Mouse (Mus musculus): ENCODE data around the gene Mob3b. TPM values are rescaled to one million over a fixed set of nuclear protein-coding genes. Genes with fewer than 3 reads are reported as not detected.

Gene Mob3b
- polyA plus RNA-seq, 1 experiment: 0.12 TPM

GRCm38 (mm10) chr4:35192725-35193124 lies 35.4 kb upstream of the Mob3b start:
- H3K79me2 ChIP-seq (ENCODE audit: control insufficient read depth, insufficient read depth): no peaks in the 10 kb centered on the region
- no peak overlapping the region for H3K4me2 ChIP-seq (ENCODE audit: low read depth)
- no peaks in the 10 kb centered on the region for H3K27me3 ChIP-seq (ENCODE audit: control insufficient read depth, insufficient read depth, insufficient read length)
- H3K4me3 ChIP-seq: no peak overlapping the region
- H3ac ChIP-seq (ENCODE audit: control insufficient read depth, insufficient read length): no peak overlapping the region
- peaks cover 21% of the 10 kb centered on the region for H3K36me3 ChIP-seq (ENCODE audit: control insufficient read depth, insufficient read depth)
- TF ChIP-seq MYOD1 (IDR thresholded peaks at IDR 0.05; ENCODE audit: control insufficient read depth in 1 of 3, insufficient read length in 2 of 3, low read depth in 2 of 3): no peak
- no peak for TF ChIP-seq MAX (IDR thresholded peaks at IDR 0.05; ENCODE audit: low read depth)
- TF ChIP-seq E2F4 (IDR thresholded peaks at IDR 0.05; ENCODE audit: insufficient read depth): no peak
- TF ChIP-seq POLR2A (IDR thresholded peaks at IDR 0.05; ENCODE audit: insufficient read length, low read depth): no peak
- TF ChIP-seq REST (IDR thresholded peaks at IDR 0.05; ENCODE audit: insufficient read depth, insufficient read length): no peak
- TF ChIP-seq SRF (IDR thresholded peaks at IDR 0.05; ENCODE audit: control insufficient read depth, insufficient read length, low read depth): no peak
- no peak for TF ChIP-seq TCF12 (IDR thresholded peaks at IDR 0.05; ENCODE audit: insufficient read depth, poor library complexity, severe bottlenecking)
- TF ChIP-seq TCF3 (IDR thresholded peaks at IDR 0.05; ENCODE audit: insufficient read length, low read depth): no peak
- TF ChIP-seq MYOG (IDR thresholded peaks at IDR 0.05; ENCODE audit: control insufficient read depth in 1 of 3, insufficient read depth in 1 of 3, insufficient read length in 2 of 3, low read depth in 2 of 3): no peak
- TF ChIP-seq USF1 (IDR thresholded peaks at IDR 0.05; ENCODE audit: low read depth): no peak
- no peak for TF ChIP-seq POLR2AphosphoS2 (IDR thresholded peaks at IDR 0.05; ENCODE audit: insufficient read length, low read depth)
- no peak for TF ChIP-seq CEBPB (IDR thresholded peaks at IDR 0.05; ENCODE audit: insufficient read depth, poor library complexity, severe bottlenecking)

GRCm38 (mm10) chr4:35189794-35190193 lies 32.5 kb upstream of the Mob3b start:
- no peaks in the 10 kb centered on the region for H3K79me2 ChIP-seq (ENCODE audit: control insufficient read depth, insufficient read depth)
- H3K4me3 ChIP-seq: no peak overlapping the region
- H3ac ChIP-seq (ENCODE audit: control insufficient read depth, insufficient read length): no peak overlapping the region
- no peak overlapping the region for H3K4me2 ChIP-seq (ENCODE audit: low read depth)
- no peaks in the 10 kb centered on the region for H3K27me3 ChIP-seq (ENCODE audit: control insufficient read depth, insufficient read depth, insufficient read length)
- TF ChIP-seq USF1 (IDR thresholded peaks at IDR 0.05; ENCODE audit: low read depth) (no peak), MYOD1 (IDR thresholded peaks at IDR 0.05; ENCODE audit: control insufficient read depth in 1 of 3, insufficient read length in 2 of 3, low read depth in 2 of 3) (peak in 1 of 3 experiments; percentile 47)
- peaks cover 17% of the 10 kb centered on the region for H3K36me3 ChIP-seq (ENCODE audit: control insufficient read depth, insufficient read depth)

GRCm38 (mm10) chr4:35187617-35188326 lies 30.5 kb upstream of the Mob3b start:
- no peak for TF ChIP-seq CEBPB (IDR thresholded peaks at IDR 0.05; ENCODE audit: insufficient read depth, poor library complexity, severe bottlenecking)
- TF ChIP-seq MAX (IDR thresholded peaks at IDR 0.05; ENCODE audit: low read depth): no peak
- TF ChIP-seq POLR2A (IDR thresholded peaks at IDR 0.05; ENCODE audit: insufficient read length, low read depth): no peak
- no peak for TF ChIP-seq MYOD1 (IDR thresholded peaks at IDR 0.05; ENCODE audit: control insufficient read depth in 1 of 3, insufficient read length in 2 of 3, low read depth in 2 of 3)
- TF ChIP-seq SRF (IDR thresholded peaks at IDR 0.05; ENCODE audit: control insufficient read depth, insufficient read length, low read depth): no peak
- TF ChIP-seq TCF3 (IDR thresholded peaks at IDR 0.05; ENCODE audit: insufficient read length, low read depth): no peak
- TF ChIP-seq POLR2AphosphoS2 (IDR thresholded peaks at IDR 0.05; ENCODE audit: insufficient read length, low read depth): no peak
- TF ChIP-seq TCF12 (IDR thresholded peaks at IDR 0.05; ENCODE audit: insufficient read depth, poor library complexity, severe bottlenecking): no peak
- no peak for TF ChIP-seq REST (IDR thresholded peaks at IDR 0.05; ENCODE audit: insufficient read depth, insufficient read length)
- TF ChIP-seq E2F4 (IDR thresholded peaks at IDR 0.05; ENCODE audit: insufficient read depth): no peak
- TF ChIP-seq MYOG (IDR thresholded peaks at IDR 0.05; ENCODE audit: control insufficient read depth in 1 of 3, insufficient read depth in 1 of 3, insufficient read length in 2 of 3, low read depth in 2 of 3): no peak
- no peak for TF ChIP-seq USF1 (IDR thresholded peaks at IDR 0.05; ENCODE audit: low read depth)
- Histone ChIP-seq H3K4me3 (no peak overlapping the region), H3K36me3 (ENCODE audit: control insufficient read depth, insufficient read depth) (peaks cover 8% of the 10 kb centered on the region)

GRCm38 (mm10) chr4:35177926-35178645 lies 20.8 kb upstream of the Mob3b start:
- Histone ChIP-seq H3K4me2 (ENCODE audit: low read depth) (no peak overlapping the region), H3K36me3 (ENCODE audit: control insufficient read depth, insufficient read depth) (no peaks in the 10 kb centered on the region), H3K27me3 (ENCODE audit: control insufficient read depth, insufficient read depth, insufficient read length) (no peaks in the 10 kb centered on the region), H3ac (ENCODE audit: control insufficient read depth, insufficient read length) (no peak overlapping the region), H3K79me2 (ENCODE audit: control insufficient read depth, insufficient read depth) (no peaks in the 10 kb centered on the region), H3K4me3 (no peak overlapping the region)
- TF ChIP-seq E2F4 (IDR thresholded peaks at IDR 0.05; ENCODE audit: insufficient read depth): no peak
- no peak for TF ChIP-seq POLR2A (IDR thresholded peaks at IDR 0.05; ENCODE audit: insufficient read length, low read depth)
- no peak for TF ChIP-seq MAX (IDR thresholded peaks at IDR 0.05; ENCODE audit: low read depth)
- TF ChIP-seq REST (IDR thresholded peaks at IDR 0.05; ENCODE audit: insufficient read depth, insufficient read length): no peak
- no peak for TF ChIP-seq CEBPB (IDR thresholded peaks at IDR 0.05; ENCODE audit: insufficient read depth, poor library complexity, severe bottlenecking)
- no peak for TF ChIP-seq TCF3 (IDR thresholded peaks at IDR 0.05; ENCODE audit: insufficient read length, low read depth)
- TF ChIP-seq TCF12 (IDR thresholded peaks at IDR 0.05; ENCODE audit: insufficient read depth, poor library complexity, severe bottlenecking): no peak
- no peak for TF ChIP-seq USF1 (IDR thresholded peaks at IDR 0.05; ENCODE audit: low read depth)
- no peak for TF ChIP-seq SRF (IDR thresholded peaks at IDR 0.05; ENCODE audit: control insufficient read depth, insufficient read length, low read depth)
- no peak for TF ChIP-seq MYOD1 (IDR thresholded peaks at IDR 0.05; ENCODE audit: control insufficient read depth in 1 of 3, insufficient read length in 2 of 3, low read depth in 2 of 3)
- TF ChIP-seq MYOG (IDR thresholded peaks at IDR 0.05; ENCODE audit: control insufficient read depth in 1 of 3, insufficient read depth in 1 of 3, insufficient read length in 2 of 3, low read depth in 2 of 3): no peak
- TF ChIP-seq POLR2AphosphoS2 (IDR thresholded peaks at IDR 0.05; ENCODE audit: insufficient read length, low read depth): no peak

More at GRCm38 (mm10) chr4:35187617-35188326, 30.5 kb upstream of the Mob3b start:
- no peaks in the 10 kb centered on the region for H3K79me2 ChIP-seq (ENCODE audit: control insufficient read depth, insufficient read depth)
- no peaks in the 10 kb centered on the region for H3K27me3 ChIP-seq (ENCODE audit: control insufficient read depth, insufficient read depth, insufficient read length)
- no peak overlapping the region for H3ac ChIP-seq (ENCODE audit: control insufficient read depth, insufficient read length)
- H3K4me2 ChIP-seq (ENCODE audit: low read depth): no peak overlapping the region

All from myocyte (in vitro differentiated cells).